Mouse (Mus musculus) liver, adult 2 months (tissue): Measurements from ENCODE around the gene Efna4.

ENCODE experiments used
- CTCF ChIP-seq: fragments of 200-500 bp; IDR thresholded peaks from 2 replicates; pipeline ENCODE4 v1.5.1; 2011; ENCODE audit warnings: low read depth, low read length, control low read depth
- POLR2A ChIP-seq: fragments of 200-500 bp; IDR thresholded peaks from 2 replicates; pipeline ENCODE4 v1.6.1; 2011; ENCODE audit warnings: low read length, control low read depth; ENCODE audit not compliant: insufficient read depth; ENCODE audit errors: extremely low read depth

DNA sequence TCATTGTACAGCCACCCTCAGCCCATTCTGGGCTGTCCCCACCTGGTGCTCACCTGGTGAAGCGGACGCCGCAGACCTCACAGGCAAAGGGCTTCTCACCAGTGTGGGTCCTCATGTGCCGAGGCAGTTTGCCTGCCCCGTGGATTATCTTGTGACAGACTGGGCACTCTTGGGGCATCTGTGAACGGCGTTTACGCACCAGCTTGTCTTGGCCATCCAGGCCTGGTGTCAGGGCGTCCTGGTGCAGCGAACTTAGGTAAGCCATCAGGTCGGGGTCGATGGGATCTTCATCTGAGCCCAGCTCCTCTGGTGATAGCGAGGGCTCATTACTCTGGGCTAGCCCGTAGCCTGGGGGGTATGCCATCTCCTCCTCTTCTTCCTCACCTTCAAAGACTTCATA lies 42.5 kb upstream of the Efna4 start:
- TF ChIP-seq POLR2A: no peak
- TF ChIP-seq CTCF: no peak
